Mouse (Mus musculus) ovary, adult 10 weeks (tissue): ENCODE measurements around the gene Vmn1r6. TPM values are rescaled to one million over a fixed set of nuclear protein-coding genes. Genes with fewer than 3 reads are reported as not detected.

ENCODE experiments used
- polyA plus RNA-seq: library from polyadenylated mRNA; stranded (reverse); fragments of 350-450 nt; fragmentation: Illumina TruSeq; extraction: RNeasy Lipid Tissue Mini Kit (QIAGEN cat#74804); gene quantifications from one replicate; pipeline ENCODE4 v1.2.3, GENCODE M21; 2014

Gene Vmn1r6
- polyA plus RNA-seq, result not detected

DNA sequence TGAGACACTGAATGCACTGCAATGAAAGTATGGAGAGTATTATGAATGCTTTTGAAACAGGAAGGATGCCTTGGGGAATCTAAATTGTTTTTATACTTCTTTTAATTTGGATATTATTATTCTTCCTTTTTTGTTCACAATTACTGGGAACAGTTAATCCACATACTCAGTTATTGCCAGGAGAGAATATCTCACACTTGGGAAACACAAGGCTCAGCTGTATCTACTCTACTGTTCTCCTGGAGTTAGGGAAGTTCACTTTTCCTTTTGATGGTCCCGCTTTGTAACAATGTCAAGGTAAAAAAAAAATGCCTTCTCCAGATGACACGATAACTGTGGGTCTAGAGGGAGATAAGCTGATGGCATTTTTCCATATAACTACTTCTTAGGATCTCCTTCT is at the start of gene Vmn1r6:
Gene Vmn1r6, plus strand, starts transcription at position 301 of the 400 bp plus-strand sequence.

DNA sequence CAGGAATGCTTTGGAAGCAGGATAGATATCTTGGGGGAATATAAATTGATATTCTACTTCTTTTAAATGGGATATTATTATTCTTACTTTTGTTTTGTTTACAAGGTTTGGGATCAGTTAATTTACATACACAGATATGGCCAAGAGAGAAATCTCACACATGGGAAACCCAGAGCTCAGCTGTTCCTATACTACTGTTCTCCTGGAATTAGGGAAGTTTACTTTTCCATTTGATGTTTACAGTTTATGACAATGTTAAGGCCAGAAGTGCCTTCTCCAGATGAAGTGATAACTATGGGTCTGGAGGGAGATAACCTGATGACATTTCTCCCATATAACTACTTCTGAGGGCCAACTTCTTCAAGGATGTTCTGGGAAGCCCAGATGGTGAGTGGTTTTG is 27.1 kb upstream of the Vmn1r6 start, which contains the start of gene Vmn1r5:
Gene Vmn1r5, plus strand, starts transcription at position 301 of the 400 bp plus-strand sequence.

DNA sequence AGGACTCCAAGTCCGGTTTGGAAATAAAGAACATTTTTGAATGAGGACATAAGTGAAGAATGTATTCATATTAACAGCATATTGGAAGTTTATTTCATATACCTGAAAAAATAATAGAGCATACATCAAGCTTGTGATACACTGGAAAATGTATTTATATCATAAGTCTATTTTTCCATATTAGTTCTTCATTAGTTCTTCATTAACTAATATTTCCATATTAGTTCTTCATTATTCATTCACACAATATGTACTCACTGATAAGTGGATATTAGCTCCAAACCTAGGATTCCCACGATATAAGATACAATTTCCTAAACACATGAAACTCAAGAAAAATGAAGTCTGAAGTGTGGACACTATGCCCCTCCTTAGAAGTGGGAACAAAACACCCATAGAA is 28.2 kb downstream of the Vmn1r6 start, which contains the start of gene Vmn1r7:
Gene Vmn1r7, minus strand, starts transcription at position 101 of the 400 bp plus-strand sequence.

DNA sequence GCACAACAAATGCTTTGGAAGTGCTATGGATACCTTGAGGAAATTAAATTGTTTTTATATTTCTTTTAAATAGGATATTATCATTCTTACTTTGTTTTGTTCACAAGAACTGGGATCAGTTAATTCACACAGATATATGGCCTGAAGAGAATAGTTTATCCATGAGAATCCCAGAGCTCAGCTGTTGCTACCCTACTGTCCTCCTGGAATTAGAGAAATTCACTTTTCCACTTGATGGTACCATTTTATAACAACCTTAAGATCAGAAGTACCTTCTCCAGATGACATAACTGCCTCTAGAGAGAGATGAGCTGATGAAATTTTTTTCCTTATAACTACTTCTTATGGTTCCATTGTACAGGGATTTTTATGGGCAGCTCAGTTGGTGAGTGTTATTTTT is 34.9 kb downstream of the Vmn1r6 start, which contains the start of gene Vmn1r8:
Gene Vmn1r8, plus strand, starts transcription at position 301 of the 400 bp plus-strand sequence.

Other genes with a start within 250 kb of the Vmn1r6 start
- 76.9 TPM for gene Kbtbd2, start 199.4 kb upstream of the Vmn1r6 start, polyA plus RNA-seq
- gene Fkbp9, start 165.2 kb upstream of the Vmn1r6 start, polyA plus RNA-seq, result 132 TPM
- gene Nt5c3, start 73.3 kb upstream of the Vmn1r6 start, polyA plus RNA-seq, result 128 TPM
- 0.46 TPM for gene Vmn1r4, start 73.2 kb upstream of the Vmn1r6 start, polyA plus RNA-seq
- not detected for gene Vmn1r5, start 27.0 kb upstream of the Vmn1r6 start, polyA plus RNA-seq
- not detected for gene Vmn1r7, start 28.1 kb downstream of the Vmn1r6 start, polyA plus RNA-seq
- not detected for gene Vmn1r8, start 35.0 kb downstream of the Vmn1r6 start, polyA plus RNA-seq
- not detected for gene Vmn1r9, start 69.5 kb downstream of the Vmn1r6 start, polyA plus RNA-seq
- gene Vmn1r10, start 112.2 kb downstream of the Vmn1r6 start, polyA plus RNA-seq, result not detected
- gene Vmn1r11, start 136.2 kb downstream of the Vmn1r6 start, polyA plus RNA-seq, result not detected
- not detected for gene Vmn1r12, start 159.7 kb downstream of the Vmn1r6 start, polyA plus RNA-seq
- not detected for gene Vmn1r13, start 206.0 kb downstream of the Vmn1r6 start, polyA plus RNA-seq
- gene Vmn1r14, start 234.4 kb downstream of the Vmn1r6 start, polyA plus RNA-seq, result not detected